ENCODE assay signal across 27 mouse cellular contexts in genomic region chr6:113961658-113962057, GRCm38 (mm10).
"Had no signal": no experiment of that assay in that cellular context is flagged by ENCODE, and none has a peak within 500 bp of the region (broad histone marks: within the 10 kb centered on the region; RNA-seq: fewer than 3 reads in every experiment).

No protein-coding gene starts in this region.

- H3K4me2 ChIP-seq: heart, embryonic 11.5 days; heart, embryonic 13.5 days; heart, embryonic 15.5 days; hindbrain, embryonic 13.5 days; hindbrain, embryonic 15.5 days; kidney, embryonic 15.5 days; limb, embryonic 13.5 days; limb, embryonic 15.5 days; liver, embryonic 12.5 days had no signal

- H3K27me3 ChIP-seq: hindbrain, embryonic 15.5 days; kidney, embryonic 15.5 days; limb, embryonic 13.5 days; limb, embryonic 15.5 days; liver, embryonic 12.5 days had no signal

- DNase-seq: gastrocnemius, postnatal 14 days; gastrocnemius, postnatal 36 days; heart, adult 11 months; heart, adult 2 months; heart, postnatal 14 days; heart, postnatal 36 days; kidney, adult 11 months; kidney, adult 2 months; kidney, adult 9 months; kidney, postnatal 14 days; kidney, postnatal 36 days; layer of hippocampus, adult 9-11 months; layer of hippocampus, postnatal 36 days; left cerebral cortex, postnatal 4 days had no signal

- ATAC-seq: hindbrain, postnatal 0 days; intestine, embryonic 16.5 days; liver, embryonic 12.5 days had no signal

- H3K4me1 ChIP-seq: heart, embryonic 13.5 days; heart, embryonic 15.5 days; kidney, embryonic 15.5 days; limb, embryonic 13.5 days; limb, embryonic 15.5 days; liver, embryonic 12.5 days had no signal

- H3K4me3 ChIP-seq: heart, adult 2 months; heart, embryonic 13.5 days; heart, embryonic 15.5 days; hindbrain, embryonic 13.5 days; hindbrain, embryonic 15.5 days; kidney, embryonic 15.5 days; limb, embryonic 13.5 days; limb, embryonic 15.5 days; liver, embryonic 12.5 days had no signal

- H3K27ac ChIP-seq: heart, adult 2 months; heart, embryonic 13.5 days; heart, embryonic 15.5 days; hindbrain, embryonic 13.5 days; hindbrain, embryonic 15.5 days; hindbrain, postnatal 0 days; kidney, embryonic 15.5 days; kidney, postnatal 0 days; limb, embryonic 13.5 days; limb, embryonic 15.5 days; liver, embryonic 12.5 days; liver, embryonic 14.5 days had no signal

- H3K36me3 ChIP-seq: heart, embryonic 13.5 days; heart, embryonic 15.5 days; hindbrain, embryonic 13.5 days; hindbrain, embryonic 15.5 days; kidney, embryonic 15.5 days; limb, embryonic 13.5 days; limb, embryonic 15.5 days; liver, embryonic 12.5 days had no signal

- H3K9me3 ChIP-seq: heart, embryonic 13.5 days; heart, embryonic 15.5 days; hindbrain, embryonic 13.5 days; hindbrain, embryonic 15.5 days; kidney, embryonic 15.5 days; limb, embryonic 13.5 days; limb, embryonic 15.5 days; liver, embryonic 12.5 days had no signal

- H3K9ac ChIP-seq: heart, embryonic 13.5 days; heart, embryonic 15.5 days; hindbrain, embryonic 13.5 days; hindbrain, embryonic 15.5 days; kidney, embryonic 15.5 days; limb, embryonic 13.5 days; limb, embryonic 15.5 days; liver, embryonic 12.5 days; liver, embryonic 14.5 days had no signal
